Mouse (Mus musculus) forebrain, embryonic 13.5 days (tissue): ENCODE results near the gene Col18a1. TPM values are rescaled to one million over a fixed set of nuclear protein-coding genes. Genes with fewer than 3 reads are reported as not detected.

Source experiments
- ATAC-seq: fragments of 200-750 bp; cut with Nextera tagmentation; 2 replicates; pipeline ENCODE4 v1.8.0; 2017
- H3K27ac ChIP-seq: fragments of 300-500 bp; sonication (generic); 2 replicates; pipeline ENCODE4 v1.5.1; 2015; ENCODE audit warnings: inconsistent platforms, mild to moderate bottlenecking, moderate library complexity
- H3K27me3 ChIP-seq: fragments of 300-500 bp; sonication (generic); 2 replicates; pipeline ENCODE4 v1.6.1; 2015; ENCODE audit warnings: mild to moderate bottlenecking, inconsistent platforms
- H3K36me3 ChIP-seq: fragments of 300-500 bp; sonication (generic); 2 replicates; pipeline ENCODE4 v1.6.1; 2015; ENCODE audit warnings: mild to moderate bottlenecking, inconsistent platforms; ENCODE audit not compliant: poor library complexity, severe bottlenecking
- H3K4me1 ChIP-seq: fragments of 300-500 bp; sonication (generic); 2 replicates; pipeline ENCODE4 v1.6.1; 2015; ENCODE audit warnings: inconsistent platforms
- H3K4me2 ChIP-seq: fragments of 300-500 bp; sonication (generic); 2 replicates; pipeline ENCODE4 v1.6.1; 2015; ENCODE audit warnings: inconsistent platforms, mild to moderate bottlenecking, moderate library complexity
- H3K4me3 ChIP-seq: fragments of 300-500 bp; sonication (generic); 2 replicates; pipeline ENCODE4 v1.5.1; 2015; ENCODE audit warnings: mild to moderate bottlenecking, inconsistent platforms
- H3K9ac ChIP-seq: fragments of 300-500 bp; sonication (generic); 2 replicates; pipeline ENCODE4 v1.6.1; 2015; ENCODE audit warnings: mild to moderate bottlenecking, inconsistent platforms
- H3K9me3 ChIP-seq: fragments of 300-500 bp; sonication (generic); replicated peaks from 2 replicates; pipeline ENCODE4 v1.6.1; 2016; ENCODE audit warnings: inconsistent platforms
- WGBS: fragments of 180-500 bp; shearing (Covaris S2); methylation state at CpG from one replicate; pipeline ENCODE4 v1.1.7; 2015; 5-methylcytosine and 5-hydroxymethylcytosine counted together
- polyA plus RNA-seq: library from polyadenylated mRNA; unstranded; fragments of >200 nt; fragmentation: Nextera tagmentation; extraction: Ambion mirVana; gene quantifications from 2 replicates; pipeline ENCODE4 v1.2.1, GENCODE M21; 2015

The Col18a1 gene
- polyA plus RNA-seq, 1 experiment from 2014 or later, result 35.5 TPM

DNA sequence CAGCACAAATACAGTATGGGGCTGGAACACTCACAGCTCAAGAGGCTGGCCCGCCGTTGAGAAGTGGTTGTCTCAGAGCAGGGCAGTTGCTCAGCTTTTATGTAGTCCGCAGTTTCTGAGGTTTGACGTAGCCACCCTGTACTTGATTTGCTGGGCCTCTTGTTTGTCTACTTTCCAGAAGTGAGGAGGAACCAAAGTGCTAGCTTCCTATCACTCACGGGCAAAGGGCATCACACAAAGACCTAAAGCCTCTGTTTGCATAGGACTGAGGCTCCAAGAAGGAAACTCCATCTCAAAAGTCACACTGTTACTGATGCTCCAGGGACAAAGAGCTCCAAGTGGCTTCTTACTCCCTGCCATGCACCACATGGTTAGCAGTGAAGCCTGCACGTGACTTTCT, 4.1 kb upstream of the Col18a1 start:
- no peak for ATAC-seq
- Histone ChIP-seq H3K9ac (no peak overlapping the region), H3K36me3 (no peaks in the 10 kb centered on the region), H3K27me3 (peaks cover 6% of the 10 kb centered on the region; the same call in 1 of the 2 replicates), H3K4me2 (no peak overlapping the region), H3K9me3 (no peaks in the 10 kb centered on the region), H3K27ac (no peak overlapping the region), H3K4me1 (peaks cover 13% of the 10 kb centered on the region), H3K4me3 (no peak overlapping the region)
- 89% methylated on average over 6 of the region's 6 CpGs for WGBS

DNA sequence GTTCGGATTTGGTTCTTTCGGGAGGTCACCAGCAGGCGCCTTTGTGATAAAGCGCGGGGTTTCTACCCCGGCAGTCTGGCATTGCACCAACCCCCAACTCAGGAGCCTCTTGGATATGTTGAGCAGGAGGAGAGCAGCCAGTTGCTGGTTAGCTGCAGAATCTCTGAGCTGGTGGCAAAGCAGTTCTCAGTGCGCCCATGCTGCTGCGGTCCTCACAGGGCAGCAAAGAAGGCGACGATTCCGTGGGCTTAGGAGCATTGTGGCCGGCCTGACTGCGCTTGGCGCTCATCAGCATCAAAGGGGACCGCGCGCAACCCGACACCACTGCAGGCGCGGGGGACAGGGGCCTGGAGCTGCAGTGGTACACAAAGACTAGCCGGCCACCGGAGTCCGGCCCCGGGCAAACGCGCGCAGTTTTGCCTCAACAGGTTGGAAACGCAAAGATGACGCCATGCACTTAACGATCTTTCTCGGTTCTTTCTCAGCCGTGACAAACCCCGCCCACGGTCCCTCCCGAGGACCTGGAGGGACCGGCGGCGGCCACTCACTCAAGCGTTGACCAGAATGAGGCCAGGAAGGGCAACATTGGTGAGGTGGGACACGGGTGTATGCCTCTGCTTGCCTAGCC, 916 bp downstream of the Col18a1 start:
- peak overlapping the region; percentile 95 for H3K4me2 ChIP-seq
- peaks cover 8% of the 10 kb centered on the region; the same call in 1 of the 2 replicates for H3K27me3 ChIP-seq
- H3K27ac ChIP-seq, result peak overlapping the region; percentile 70
- H3K36me3 ChIP-seq, result no peaks in the 10 kb centered on the region
- H3K9me3 ChIP-seq, result no peaks in the 10 kb centered on the region
- WGBS, result under 1% methylated on average over 40 of the region's 40 CpGs
- peak overlapping the region; percentile 54 for H3K4me3 ChIP-seq
- peak overlapping the region; percentile 73 for H3K9ac ChIP-seq
- H3K4me1 ChIP-seq, result peaks cover 31% of the 10 kb centered on the region
- peak; percentile 36; the same call in 1 of the 2 replicates for ATAC-seq

DNA sequence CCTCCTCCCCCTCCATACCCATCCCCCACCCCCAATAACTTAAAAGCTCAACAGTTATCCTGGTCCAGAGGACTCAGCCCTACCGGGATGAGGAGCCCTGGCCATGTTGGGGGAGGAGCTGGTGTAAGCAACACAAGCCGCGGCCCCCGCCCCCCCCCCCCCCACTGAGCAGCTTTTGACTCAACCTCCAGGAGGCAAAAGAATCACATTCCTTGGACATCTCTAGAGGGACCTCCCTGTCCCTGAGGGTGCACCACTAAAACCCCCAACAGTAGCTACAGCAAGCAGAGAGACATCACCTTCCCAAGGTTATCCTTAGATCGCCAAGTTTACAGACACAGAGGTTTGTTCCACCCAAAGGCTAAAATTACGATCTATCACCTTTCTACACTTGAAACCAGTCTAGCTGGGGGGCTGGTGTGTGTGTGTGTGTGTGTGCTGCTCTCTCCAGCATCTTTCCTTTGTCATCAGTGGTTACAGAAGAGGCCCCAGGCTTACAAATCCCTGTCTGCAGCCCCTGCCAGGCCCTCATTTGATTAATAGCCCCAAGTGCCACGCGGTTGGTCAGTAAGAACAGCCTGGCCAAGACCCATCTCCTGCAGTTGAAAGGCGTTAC, 1.8 kb downstream of the Col18a1 start:
- Histone ChIP-seq H3K27me3 (peaks cover 8% of the 10 kb centered on the region; the same call in 1 of the 2 replicates), H3K4me3 (peak overlapping the region; percentile 54; the same call in 1 of the 2 replicates), H3K9ac (peak overlapping the region; percentile 73), H3K27ac (no peak overlapping the region; the same call in none of the 2 replicates), H3K9me3 (no peaks in the 10 kb centered on the region), H3K4me1 (peaks cover 31% of the 10 kb centered on the region), H3K36me3 (no peaks in the 10 kb centered on the region), H3K4me2 (peak overlapping the region; percentile 95)
- peak; percentile 41; the same call in 1 of the 2 replicates for ATAC-seq
- 3% methylated on average over 8 of the region's 9 CpGs for WGBS

DNA sequence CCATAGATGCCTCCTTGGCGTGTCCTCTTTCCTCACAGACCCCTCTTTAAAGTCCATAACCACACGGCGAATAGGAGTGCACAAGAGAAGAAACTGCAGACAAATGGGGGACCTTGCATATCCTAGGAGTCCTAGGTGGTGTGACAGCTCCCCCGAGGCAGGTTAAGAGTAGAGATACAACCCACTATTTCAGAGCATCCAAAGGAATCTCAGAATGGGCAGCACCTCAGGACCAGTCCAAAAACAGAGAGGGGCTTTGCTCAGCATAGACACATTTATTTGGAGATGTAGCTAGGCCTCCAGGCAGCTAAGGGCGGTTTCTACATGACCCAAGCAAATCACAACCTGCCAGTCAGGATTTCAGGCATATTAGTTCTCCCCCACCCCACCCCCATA, 2.3 kb downstream of the Col18a1 start:
- 20% methylated on average over 5 of the region's 5 CpGs for WGBS
- Histone ChIP-seq H3K27ac (no peak overlapping the region), H3K4me3 (0 out of 2 replicates have a peak overlapping the region, but pooled peaks have one; percentile 54), H3K9ac (no peak overlapping the region), H3K27me3 (peaks cover 8% of the 10 kb centered on the region; the same call in 1 of the 2 replicates), H3K36me3 (no peaks in the 10 kb centered on the region), H3K9me3 (no peaks in the 10 kb centered on the region), H3K4me2 (peak overlapping the region; percentile 95), H3K4me1 (peaks cover 33% of the 10 kb centered on the region)
- no peak for ATAC-seq

DNA sequence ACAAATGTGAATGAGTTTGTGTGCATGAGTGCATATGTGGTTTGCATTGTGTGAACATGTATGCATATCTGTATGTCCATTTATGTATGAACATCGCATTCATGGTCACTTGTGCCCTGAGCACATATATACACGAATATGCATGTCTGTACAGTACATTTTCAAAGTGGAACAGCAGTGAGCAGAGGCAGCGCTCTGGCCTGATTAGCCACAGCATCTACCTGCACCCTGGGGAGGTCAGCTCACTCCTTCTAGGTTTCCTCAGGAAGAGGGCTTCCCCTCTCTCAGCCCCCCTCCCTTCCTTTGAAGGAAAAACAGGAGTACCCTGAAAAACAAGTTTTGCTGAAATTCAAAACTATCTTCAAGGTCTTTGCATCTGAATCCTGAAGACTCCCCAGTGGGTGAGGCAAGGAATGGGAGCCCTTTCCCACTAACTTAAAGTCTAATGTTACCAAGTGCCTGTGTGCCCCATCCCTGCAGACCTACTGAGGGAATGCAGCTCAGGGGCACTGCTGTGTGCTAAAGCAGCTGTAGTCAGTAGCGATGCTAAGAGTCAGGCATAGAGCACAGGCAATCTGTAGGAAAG, 2.9 kb downstream of the Col18a1 start:
- H3K27me3 ChIP-seq, result peaks cover 8% of the 10 kb centered on the region; the same call in 1 of the 2 replicates
- no peak overlapping the region for H3K9ac ChIP-seq
- no peak overlapping the region for H3K4me3 ChIP-seq
- H3K27ac ChIP-seq, result no peak overlapping the region
- H3K36me3 ChIP-seq, result no peaks in the 10 kb centered on the region
- peaks cover 39% of the 10 kb centered on the region for H3K4me1 ChIP-seq
- peak overlapping the region; percentile 95 for H3K4me2 ChIP-seq
- H3K9me3 ChIP-seq, result no peaks in the 10 kb centered on the region
- ATAC-seq, result no peak
- 49% methylated on average over 4 of the region's 4 CpGs for WGBS

DNA sequence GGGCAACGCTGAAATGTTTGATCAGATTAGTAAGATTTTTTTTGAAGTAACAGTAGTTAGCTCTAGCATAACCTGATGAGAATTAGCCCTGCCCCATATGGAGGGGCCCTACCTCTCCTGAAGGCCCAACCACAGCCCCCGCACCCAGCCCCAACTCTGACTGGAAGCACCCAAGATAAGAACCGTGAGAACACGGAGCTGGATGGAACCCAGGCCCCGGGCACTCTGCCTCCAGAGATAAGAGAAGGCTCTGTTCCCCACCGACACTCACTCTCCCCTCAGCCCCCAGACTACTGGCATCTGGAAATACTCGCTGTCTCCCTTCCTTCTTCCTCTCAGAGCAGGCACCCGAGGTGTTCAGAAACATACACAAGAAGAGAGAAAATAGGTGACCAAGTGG, 6.8 kb downstream of the Col18a1 start:
- Histone ChIP-seq H3K9ac (no peak overlapping the region), H3K4me2 (no peak overlapping the region), H3K4me1 (peaks cover 35% of the 10 kb centered on the region), H3K9me3 (no peaks in the 10 kb centered on the region), H3K36me3 (no peaks in the 10 kb centered on the region), H3K27ac (no peak overlapping the region), H3K4me3 (no peak overlapping the region), H3K27me3 (no peaks in the 10 kb centered on the region)
- 71% methylated on average over 7 of the region's 8 CpGs for WGBS
- no peak for ATAC-seq

DNA sequence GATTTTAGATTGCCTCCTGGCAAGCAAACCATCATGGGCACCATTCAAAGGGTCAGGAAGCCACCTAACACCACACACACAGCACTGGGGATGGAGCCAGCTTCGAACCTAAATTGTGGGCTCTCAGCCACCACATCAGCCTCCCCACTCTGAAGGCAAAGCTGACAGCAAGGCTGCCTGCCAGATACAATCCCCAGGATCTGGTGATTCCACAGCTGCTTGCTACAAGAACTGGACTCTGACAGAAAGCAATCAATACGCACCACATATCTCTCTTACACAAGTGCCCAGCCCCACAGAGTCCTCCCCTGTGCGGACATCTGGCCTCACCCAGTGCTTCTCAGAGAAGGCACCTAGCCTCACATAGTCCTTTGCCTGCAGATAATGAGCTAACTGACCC, 7.4 kb downstream of the Col18a1 start:
- Histone ChIP-seq H3K9ac (peak overlapping the region; percentile 21; the same call in 1 of the 2 replicates), H3K27me3 (no peaks in the 10 kb centered on the region), H3K36me3 (no peaks in the 10 kb centered on the region), H3K9me3 (no peaks in the 10 kb centered on the region), H3K4me3 (no peak overlapping the region), H3K4me1 (peaks cover 28% of the 10 kb centered on the region), H3K4me2 (no peak overlapping the region), H3K27ac (no peak overlapping the region)
- no peak for ATAC-seq
- 46% methylated on average over 3 of the region's 3 CpGs for WGBS

DNA sequence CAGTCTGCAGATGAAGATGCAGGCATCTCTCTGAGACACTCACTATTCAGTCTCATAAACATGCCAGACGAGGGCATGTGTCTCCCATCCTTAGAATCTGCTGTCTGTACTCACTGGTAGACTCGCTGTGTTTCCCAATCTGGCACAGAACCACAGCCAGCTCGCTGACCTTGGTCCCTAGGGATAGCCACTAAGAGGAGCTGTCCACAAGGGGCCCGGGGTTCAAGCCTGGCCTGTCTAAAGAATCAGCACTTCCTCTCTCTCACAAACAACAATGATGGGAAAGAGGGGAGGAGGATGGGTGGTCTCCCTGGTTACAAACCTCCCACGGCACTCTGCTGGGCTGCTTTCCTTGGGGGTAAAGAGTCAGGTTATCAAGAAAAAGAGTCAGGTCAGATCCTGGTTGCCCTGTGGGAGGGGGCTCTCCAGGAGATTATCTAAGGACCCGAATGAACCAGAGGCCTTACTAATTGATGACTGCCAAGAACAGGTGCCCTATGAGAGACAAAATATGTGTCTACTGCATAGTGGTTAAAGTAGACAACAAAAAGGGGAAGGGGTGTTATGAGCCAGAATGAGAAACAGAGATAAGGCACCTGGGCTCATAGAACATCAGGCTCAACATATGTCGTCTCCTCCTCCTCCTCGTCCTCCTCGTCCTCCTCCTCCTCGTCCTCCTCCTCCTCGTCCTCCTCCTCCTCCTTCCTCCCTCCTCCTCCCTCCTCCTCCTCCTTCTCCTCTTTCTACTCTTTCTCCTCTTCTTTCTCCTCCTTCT, 8.9 kb downstream of the Col18a1 start:
- Histone ChIP-seq H3K4me1 (peaks cover 28% of the 10 kb centered on the region), H3K36me3 (no peaks in the 10 kb centered on the region), H3K27ac (no peak overlapping the region), H3K9me3 (no peaks in the 10 kb centered on the region), H3K4me2 (no peak overlapping the region), H3K27me3 (no peaks in the 10 kb centered on the region), H3K4me3 (no peak overlapping the region), H3K9ac (no peak overlapping the region)
- no peak for ATAC-seq
- WGBS, result 33% methylated on average over 11 of the region's 11 CpGs

DNA sequence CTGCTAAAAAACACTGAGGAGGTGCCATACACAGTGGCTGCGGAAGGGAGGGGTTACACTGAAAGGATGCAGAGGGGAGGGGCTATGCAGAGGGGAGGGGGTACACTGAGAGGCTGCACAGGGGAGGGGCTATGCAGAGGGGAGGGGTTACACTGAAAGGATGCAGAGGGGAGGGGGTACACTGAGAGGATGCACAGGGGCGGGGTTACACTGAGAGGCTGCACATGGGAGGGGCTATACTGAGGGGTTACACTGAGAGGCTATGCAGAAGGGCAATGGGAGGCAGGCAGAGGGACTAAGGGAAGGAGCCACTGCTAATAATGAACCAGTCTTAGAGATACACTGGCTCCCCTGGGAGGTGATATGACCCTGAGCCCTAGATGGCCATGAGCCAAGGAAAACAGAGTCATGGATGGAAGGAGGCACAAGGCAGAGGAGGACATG, 14.1 kb downstream of the Col18a1 start:
- Histone ChIP-seq H3K4me2 (peak overlapping the region; percentile 50; the same call in 1 of the 2 replicates), H3K27ac (0 out of 2 replicates have a peak overlapping the region, but pooled peaks have one; percentile 88), H3K9ac (no peak overlapping the region), H3K4me1 (peaks cover 41% of the 10 kb centered on the region), H3K9me3 (no peaks in the 10 kb centered on the region), H3K36me3 (no peaks in the 10 kb centered on the region), H3K27me3 (no peaks in the 10 kb centered on the region), H3K4me3 (no peak overlapping the region)
- WGBS, result 4% methylated on average over 2 of the region's 2 CpGs
- peak; percentile 77 for ATAC-seq

DNA sequence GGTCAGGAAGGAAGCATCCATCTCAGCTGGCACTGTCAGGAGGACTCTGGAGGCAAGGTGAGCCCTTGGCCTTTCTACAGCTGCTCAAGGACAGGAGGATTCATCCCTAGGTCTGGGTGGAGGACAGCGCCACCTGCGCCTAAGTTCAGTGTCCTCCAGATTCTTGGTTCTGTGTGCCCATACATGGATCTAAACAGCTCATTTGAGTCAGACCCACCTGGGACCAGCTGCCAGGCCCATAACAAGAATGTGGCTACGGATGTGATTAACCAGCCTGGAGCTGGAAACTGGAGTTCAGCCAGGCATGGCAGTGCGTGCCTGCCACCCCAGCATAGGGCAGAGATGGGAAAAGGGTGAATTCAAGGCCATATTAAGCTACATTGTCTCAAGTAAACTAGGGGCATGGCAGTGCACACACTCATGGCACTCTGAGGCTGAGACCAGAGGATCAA, 14.8 kb downstream of the Col18a1 start:
- Histone ChIP-seq H3K4me2 (peak overlapping the region; percentile 50), H3K36me3 (no peaks in the 10 kb centered on the region), H3K9ac (peak overlapping the region; percentile 40; the same call in 1 of the 2 replicates), H3K4me1 (peaks cover 44% of the 10 kb centered on the region), H3K4me3 (0 out of 2 replicates have a peak overlapping the region, but pooled peaks have one; percentile 23), H3K27ac (peak overlapping the region; percentile 88), H3K9me3 (no peaks in the 10 kb centered on the region), H3K27me3 (no peaks in the 10 kb centered on the region)
- ATAC-seq, result peak; percentile 39; the same call in 1 of the 2 replicates
- WGBS, result 23% methylated on average over 4 of the region's 4 CpGs

DNA sequence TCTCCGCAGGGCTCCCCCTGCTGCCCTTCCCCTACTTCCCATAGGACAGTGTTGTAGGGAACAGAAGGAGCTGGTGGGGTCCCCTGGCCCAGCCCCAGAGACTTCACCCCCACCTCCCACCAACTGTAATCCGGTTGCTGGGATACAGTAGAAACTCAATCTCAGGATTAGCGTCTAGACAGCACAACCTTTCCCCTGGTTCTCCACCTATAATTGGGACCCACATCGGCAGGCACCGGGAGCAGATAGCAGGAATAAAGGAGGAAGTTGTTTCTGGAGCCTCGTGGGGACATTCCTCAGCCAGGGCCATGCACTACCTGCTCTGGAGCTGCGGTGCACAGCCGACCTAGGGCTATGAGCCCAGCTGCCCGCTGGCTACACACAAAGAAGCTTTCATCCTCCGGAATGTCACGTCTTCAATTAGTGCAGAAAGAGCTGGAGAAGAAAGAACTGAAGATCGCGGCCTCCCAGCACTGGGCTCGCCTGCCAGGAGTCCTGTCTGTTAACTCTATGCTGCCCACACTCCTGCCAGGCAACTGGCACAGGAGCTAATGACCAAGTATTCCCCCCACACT, 15.3 kb downstream of the Col18a1 start:
- Histone ChIP-seq H3K27me3 (no peaks in the 10 kb centered on the region), H3K4me3 (peak overlapping the region; percentile 23), H3K4me2 (peak overlapping the region; percentile 50), H3K9me3 (no peaks in the 10 kb centered on the region), H3K4me1 (peaks cover 46% of the 10 kb centered on the region), H3K9ac (peak overlapping the region; percentile 40), H3K27ac (peak overlapping the region; percentile 88), H3K36me3 (no peaks in the 10 kb centered on the region)
- under 1% methylated on average over 14 of the region's 14 CpGs for WGBS
- peak; percentile 72 for ATAC-seq
